17 mouse cellular contexts compared by ENCODE assay signal in the genomic region with DNA sequence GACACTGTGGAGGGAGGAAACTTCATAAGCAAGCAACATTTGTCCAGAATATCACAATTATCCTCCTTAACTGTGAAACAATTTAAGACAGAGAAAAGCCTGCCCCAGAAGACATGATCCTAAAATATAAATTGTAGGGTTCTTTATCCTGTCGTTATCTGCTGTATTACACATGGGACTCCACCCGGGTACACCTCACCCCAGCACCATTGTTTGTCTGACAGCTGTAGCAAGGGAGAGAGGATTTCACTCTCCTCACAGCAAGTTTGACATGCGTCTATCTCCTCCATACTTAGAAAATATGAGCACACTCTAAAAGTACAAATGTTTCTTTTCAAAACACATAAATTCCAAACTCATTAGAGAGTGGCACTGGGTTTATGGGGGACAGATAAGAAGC.
"Had no signal": no experiment of that assay in that cellular context is flagged by ENCODE, and none has a peak within 500 bp of the region (broad histone marks: within the 10 kb centered on the region; RNA-seq: fewer than 3 reads in every experiment).

No protein-coding gene starts in this region.

- H3K9ac ChIP-seq: limb, embryonic 13.5 days; midbrain, embryonic 12.5 days; neural tube, embryonic 13.5 days had no signal

- H3K27me3 ChIP-seq: limb, embryonic 13.5 days; megakaryocyte, embryonic 14.5 days; midbrain, embryonic 12.5 days; neural tube, embryonic 13.5 days had no signal

- H3K9me3 ChIP-seq: limb, embryonic 13.5 days; megakaryocyte, embryonic 14.5 days; midbrain, embryonic 12.5 days; neural tube, embryonic 13.5 days had no signal

- H3K36me3 ChIP-seq: limb, embryonic 13.5 days; midbrain, embryonic 12.5 days; neural tube, embryonic 13.5 days had no signal

- H3K4me1 ChIP-seq: limb, embryonic 13.5 days; midbrain, embryonic 12.5 days; neural tube, embryonic 13.5 days had no signal

- DNase-seq: kidney, adult 2 months; kidney, postnatal 4 days; left cerebral cortex, postnatal 4 days; lung, adult 18-20 months; lung, postnatal 4 days; retina, postnatal 1 day; right cerebral cortex, postnatal 14 days; thymus, postnatal 36 days had no signal

- H3K4me3 ChIP-seq: layer of hippocampus, adult 2 months; limb, embryonic 13.5 days; megakaryocyte, embryonic 14.5 days; midbrain, embryonic 12.5 days; neural tube, embryonic 13.5 days had no signal

- ATAC-seq: intestine, embryonic 16.5 days; lung, postnatal 0 days; midbrain, embryonic 16.5 days had no signal

- H3K4me2 ChIP-seq: limb, embryonic 13.5 days; midbrain, embryonic 12.5 days; neural tube, embryonic 13.5 days had no signal

- H3K27ac ChIP-seq: kidney, postnatal 0 days; layer of hippocampus, adult 2 months; limb, embryonic 13.5 days; midbrain, embryonic 12.5 days; neural tube, embryonic 13.5 days had no signal
